32 mouse cellular contexts compared by ENCODE assay signal in the genomic region with DNA sequence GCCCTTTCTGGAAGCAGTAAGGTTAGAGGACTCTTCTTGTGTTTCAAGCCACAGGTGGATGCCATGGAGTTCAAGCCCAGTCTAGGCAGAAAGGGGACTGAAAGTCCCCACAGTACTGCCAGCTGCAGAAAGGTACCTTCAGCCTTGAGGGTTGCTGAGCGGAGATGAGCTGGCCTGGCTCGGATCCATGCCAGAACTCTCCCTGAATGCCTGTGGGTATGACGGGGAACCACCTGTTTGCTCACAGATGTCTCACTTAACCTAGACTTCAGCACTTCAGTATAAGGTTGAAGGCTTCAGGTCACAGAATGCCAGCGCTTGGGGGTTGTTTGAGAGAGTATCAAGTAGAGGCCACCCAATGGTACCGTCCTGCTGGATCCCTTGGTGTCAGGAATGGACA. TPM values are rescaled to one million over a fixed set of nuclear protein-coding genes. Genes with fewer than 3 reads are reported as not detected.
DNase-seq lines count a peak whose midpoint lies in the region; ATAC-seq and TF ChIP-seq lines count a peak whose summit lies in the region.
"Had no signal": no experiment of that assay in that cellular context is flagged by ENCODE, and none has a peak within 500 bp of the region (broad histone marks: within the 10 kb centered on the region; RNA-seq: fewer than 3 reads in every experiment).

No protein-coding gene starts in this region.

- intact Hi-C loops in heart, postnatal 25 days (cut with DNase I): no loop called here

- H3K4me2 ChIP-seq in embryonic facial prominence, embryonic 15.5 days (replicated peaks): no peak overlapping the region
- H3K4me2 ChIP-seq in myocyte (ENCODE audit: low read depth): peak overlapping the region; percentile 10
- H3K4me2 ChIP-seq: heart, embryonic 15.5 days; hindbrain, embryonic 14.5 days; limb, embryonic 15.5 days; stomach, embryonic 15.5 days had no signal

- no peak overlapping the region for H3K9ac ChIP-seq in embryonic facial prominence, embryonic 15.5 days
- H3K9ac ChIP-seq: heart, embryonic 15.5 days; hindbrain, embryonic 14.5 days; limb, embryonic 15.5 days; stomach, embryonic 15.5 days had no signal

- no peak for TF ChIP-seq POLR2A in myocyte (IDR thresholded peaks at IDR 0.05; ENCODE audit: insufficient read length, low read depth)

- H3ac ChIP-seq in myocyte (ENCODE audit: control insufficient read depth, insufficient read length): no peak overlapping the region

- H3K79me2 ChIP-seq in myocyte (ENCODE audit: control insufficient read depth, insufficient read depth): no peaks in the 10 kb centered on the region

- peaks cover 39% of the 10 kb centered on the region for H3K4me1 ChIP-seq in embryonic facial prominence, embryonic 15.5 days
- H3K4me1 ChIP-seq in embryonic facial prominence, embryonic 10.5 days: peaks cover 34% of the 10 kb centered on the region

- H3K36me3 ChIP-seq in embryonic facial prominence, embryonic 15.5 days: no peaks in the 10 kb centered on the region; the same call in 1 of the 2 replicates
- H3K36me3 ChIP-seq in embryonic facial prominence, embryonic 10.5 days (replicated peaks): no peaks in the 10 kb centered on the region
- peaks cover 12% of the 10 kb centered on the region for H3K36me3 ChIP-seq in myocyte (ENCODE audit: control insufficient read depth, insufficient read depth)
- H3K36me3 ChIP-seq: forebrain, embryonic 10.5 days; heart, embryonic 15.5 days; stomach, embryonic 15.5 days had no signal

- H3K27ac ChIP-seq in embryonic facial prominence, embryonic 15.5 days (replicated peaks): peak overlapping the region; percentile 52; the same call in 1 of the 2 replicates
- H3K27ac ChIP-seq in embryonic facial prominence, embryonic 10.5 days (replicated peaks): no peak overlapping the region; the same call in 1 of the 2 replicates
- H3K27ac ChIP-seq: forebrain, embryonic 10.5 days; heart, embryonic 15.5 days; hindbrain, embryonic 14.5 days; left cerebral cortex, adult 2 months; stomach, embryonic 15.5 days had no signal

- H3K27me3 ChIP-seq in embryonic facial prominence, embryonic 15.5 days: no peaks in the 10 kb centered on the region
- H3K27me3 ChIP-seq in embryonic facial prominence, embryonic 10.5 days (replicated peaks; ENCODE audit: low read depth, poor library complexity, severe bottlenecking): no peaks in the 10 kb centered on the region
- no peaks in the 10 kb centered on the region for H3K27me3 ChIP-seq in myocyte (ENCODE audit: control insufficient read depth, insufficient read depth, insufficient read length)
- H3K27me3 ChIP-seq: heart, embryonic 15.5 days; limb, embryonic 15.5 days; stomach, embryonic 15.5 days had no signal

- no peak for DNase-seq in embryonic facial prominence, embryonic 10.5 days (ENCODE audit: low spot score)
- DNase-seq in 3134 (ENCODE audit: extremely low read depth, insufficient read length, low spot score) (peak; percentile 65), adipocyte (ENCODE audit: low spot score) (no peak)
- DNase-seq in adrenal gland, adult 2 months: peak; percentile 78
- no peak for DNase-seq in heart, postnatal 25 days (ENCODE audit: low spot score)
- DNase-seq: cerebellum, adult 9-10 months; heart, postnatal 4 days; kidney, adult 18-20 months; kidney, postnatal 4 days; layer of hippocampus, adult 9-11 months; left cerebral cortex, postnatal 4 days; lung, postnatal 4 days; midbrain, embryonic 14.5 days; thymus, adult 18-20 months; thymus, postnatal 4 days had no signal

- 76% methylated on average over 5 of the region's 5 CpGs for WGBS in embryonic facial prominence, embryonic 15.5 days
- WGBS in embryonic facial prominence, embryonic 10.5 days: 90% methylated on average over 5 of the region's 5 CpGs

- H3K4me3 ChIP-seq in embryonic facial prominence, embryonic 15.5 days (replicated peaks): no peak overlapping the region
- H3K4me3 ChIP-seq in embryonic facial prominence, embryonic 10.5 days: no peak overlapping the region
- H3K4me3 ChIP-seq in myocyte: no peak overlapping the region
- H3K4me3 ChIP-seq: forebrain, embryonic 10.5 days; heart, embryonic 15.5 days; left cerebral cortex, adult 2 months; limb, embryonic 15.5 days; stomach, embryonic 15.5 days had no signal

- H3K9me3 ChIP-seq in embryonic facial prominence, embryonic 15.5 days (replicated peaks): no peaks in the 10 kb centered on the region
- no peaks in the 10 kb centered on the region for H3K9me3 ChIP-seq in embryonic facial prominence, embryonic 10.5 days
- H3K9me3 ChIP-seq: forebrain, embryonic 10.5 days; heart, embryonic 15.5 days; limb, embryonic 15.5 days; stomach, embryonic 15.5 days had no signal

- no peak for ATAC-seq in embryonic facial prominence, embryonic 15.5 days (ENCODE audit: insufficient number of reproducible peaks, low FRiP score, low TSS enrichment, low read depth)
- ATAC-seq: activated CD4-positive, CD25-positive, alpha-beta regulatory T cell, adult 4 months; forebrain, embryonic 16.5 days; inflammation-experienced regulatory T-cells, adult 6 months had no signal

TF ChIP-seq in myocyte, 11 proteins besides CTCF, POLR2A, EP300 and RAD21:
- TF ChIP-seq TCF12 (IDR thresholded peaks at IDR 0.05; ENCODE audit: insufficient read depth, poor library complexity, severe bottlenecking) (peak; percentile 23), POLR2AphosphoS2 (IDR thresholded peaks at IDR 0.05; ENCODE audit: insufficient read length, low read depth) (no peak), USF1 (IDR thresholded peaks at IDR 0.05; ENCODE audit: low read depth) (no peak), MYOG (IDR thresholded peaks at IDR 0.05; ENCODE audit: control insufficient read depth in 1 of 3, insufficient read depth in 1 of 3, insufficient read length in 2 of 3, low read depth in 2 of 3) (peak in 1 of 3 experiments; percentile 74), SRF (IDR thresholded peaks at IDR 0.05; ENCODE audit: control insufficient read depth, insufficient read length, low read depth) (no peak), MYOD1 (IDR thresholded peaks at IDR 0.05; ENCODE audit: control insufficient read depth in 1 of 3, insufficient read length in 2 of 3, low read depth in 2 of 3) (peak in 2 of 3 experiments; percentile 55 to 79)

RNA-seq across cellular contexts. Expression of gene Htra1, which starts 44.2 kb away (rescaled TPM):
- polyA plus RNA-seq in embryonic facial prominence, embryonic 15.5 days (2015; fragmentation: Nextera tagmentation; extraction: Ambion mirVana): 116 and 122 TPM in 2 replicates
- 3.2 and 3.3 TPM in 2 replicates for polyA plus RNA-seq in embryonic facial prominence, embryonic 10.5 days (2016; fragmentation: Nextera tagmentation; extraction: Ambion mirVana)
- total RNA-seq in adrenal gland, adult 2 months (2021): 10 to 100 TPM; 34.5 to 87.0 TPM
- polyA plus RNA-seq in adrenal gland, adult 2 months (2012; rRNA removed): 90.6 and 134 TPM in 2 replicates
- 176 TPM for polyA plus RNA-seq in myocyte (2012; fragmentation: generic; extraction: Trizol)
- total RNA-seq in heart, postnatal 25 days (2021): 100 to 1,000 TPM; 122 to 142 TPM
- total RNA-seq: common myeloid progenitor, adult 5-6 weeks; megakaryocyte-erythroid progenitor cell, adult 5-6 weeks; MEL had no signal
- polyA plus RNA-seq: inflammation-experienced regulatory T-cells, adult 6 months had no signal

RNA-seq across cellular contexts. Expression of gene Dmbt1, which starts 51.7 kb away (rescaled TPM):
- 0.03 and 0.04 TPM in 2 replicates for polyA plus RNA-seq in embryonic facial prominence, embryonic 15.5 days (2015; fragmentation: Nextera tagmentation; extraction: Ambion mirVana)
- polyA plus RNA-seq in embryonic facial prominence, embryonic 10.5 days (2016; fragmentation: Nextera tagmentation; extraction: Ambion mirVana): not detected in 2 replicates
- total RNA-seq in adrenal gland, adult 2 months (2021): under 1 TPM in 1 of 2 experiments, not detected in 1; 0.03 TPM
- polyA plus RNA-seq in adrenal gland, adult 2 months (2012; rRNA removed): 0.08 TPM in 1 of 2 replicates, not detected in the other
- not detected for polyA plus RNA-seq in myocyte (2012; fragmentation: generic; extraction: Trizol)
- not detected for total RNA-seq in heart, postnatal 25 days (2021)
- total RNA-seq: common myeloid progenitor, adult 5-6 weeks; heart, postnatal 4 days; left cerebral cortex, adult 2 months; megakaryocyte-erythroid progenitor cell, adult 5-6 weeks; MEL had no signal
- polyA plus RNA-seq: activated CD4-positive, CD25-positive, alpha-beta regulatory T cell, adult 4 months; forebrain, embryonic 10.5 days; forebrain, embryonic 16.5 days; hindbrain, embryonic 14.5 days; inflammation-experienced regulatory T-cells, adult 6 months; kidney, embryonic 16.5 days; lung, embryonic 16.5 days; midbrain, embryonic 14.5 days; neural tube, embryonic 14.5 days had no signal

Comparison
In these comparisons a context has a peak if more than half of its experiments do, and no peak if none do; other contexts are left out.
1. RNA of gene Htra1, which starts 44.2 kb away (polyA plus RNA-seq): 176 TPM in myocyte (single experiment), 116 to 122 TPM in embryonic facial prominence, embryonic 15.5 days and 90.6 to 134 TPM in adrenal gland, adult 2 months; 3.2 to 3.3 TPM in embryonic facial prominence, embryonic 10.5 days; every median in the first group is over 10 times any median in the second.
2. DNase-seq: peak in 3134 (single experiment) and adrenal gland, adult 2 months (single experiment); none in embryonic facial prominence, embryonic 10.5 days (single experiment), adipocyte (single experiment) and heart, postnatal 25 days (single experiment).